Mouse (Mus musculus) heart, postnatal 0 days (tissue): ENCODE measurements around the gene Vgll4. TPM values are rescaled to one million over a fixed set of nuclear protein-coding genes. Genes with fewer than 3 reads are reported as not detected.

ENCODE experiments used
- ATAC-seq: fragments of 200-750 bp; cut with Nextera tagmentation; 2 replicates; pipeline ENCODE4 v1.8.0; 2017; ENCODE audit warnings: low read depth, moderate number of reproducible peaks, moderate library complexity; ENCODE audit not compliant: insufficient read depth
- DNase-seq: peaks from one replicate; pipeline ENCODE4 v3.0.0-alpha.2; 2016; ENCODE audit warnings: low spot score
- H3K27ac ChIP-seq: fragments of 300-500 bp; sonication (generic); 2 replicates; pipeline ENCODE4 v1.5.1; 2014; ENCODE audit warnings: low read depth, mild to moderate bottlenecking
- H3K27me3 ChIP-seq: fragments of 300-500 bp; sonication (generic); 2 replicates; pipeline ENCODE4 v1.6.1; 2014; ENCODE audit warnings: low read length, mixed read lengths; ENCODE audit not compliant: control insufficient read depth, insufficient read depth
- H3K36me3 ChIP-seq: fragments of 300-500 bp; sonication (generic); replicated peaks from 2 replicates; pipeline ENCODE4 v1.6.1; 2014; ENCODE audit warnings: low read length, mixed read lengths; ENCODE audit not compliant: control insufficient read depth, insufficient read depth
- H3K4me1 ChIP-seq: fragments of 300-500 bp; sonication (generic); 2 replicates; pipeline ENCODE4 v1.6.1; 2014; ENCODE audit warnings: antibody characterized with exemption; ENCODE audit not compliant: control insufficient read depth, insufficient read depth
- H3K4me2 ChIP-seq: fragments of 300-500 bp; sonication (generic); 2 replicates; pipeline ENCODE4 v1.6.1; 2014; ENCODE audit warnings: low read depth, mild to moderate bottlenecking, low read length, moderate library complexity
- H3K4me3 ChIP-seq: fragments of 300-500 bp; sonication (generic); 2 replicates; pipeline ENCODE4 v1.5.1; 2014; ENCODE audit warnings: low read depth, low read length
- H3K9ac ChIP-seq: fragments of 300-500 bp; sonication (generic); replicated peaks from 2 replicates; pipeline ENCODE4 v1.6.1; 2014; ENCODE audit warnings: low read depth, low read length, mixed read lengths
- H3K9me3 ChIP-seq: fragments of 300-500 bp; sonication (generic); replicated peaks from 2 replicates; pipeline ENCODE4 v1.6.1; 2016; ENCODE audit warnings: low read length; ENCODE audit not compliant: control insufficient read depth
- CTCF ChIP-seq: IDR thresholded peaks from 2 replicates; pipeline ENCODE4 v1.5.1; 2016; ENCODE audit warnings: antibody characterized with exemption, control low read depth, low read depth
- EP300 ChIP-seq: IDR thresholded peaks from 2 replicates; pipeline ENCODE4 v1.6.1; 2016; ENCODE audit warnings: antibody characterized with exemption, low read depth
- WGBS: fragments of 180-500 bp; shearing (Covaris S2); extraction: QIAGEN DNeasy Blood & Tissue Kit; methylation state at CpG from one replicate; pipeline ENCODE4 v1.1.7; 2014; 5-methylcytosine and 5-hydroxymethylcytosine counted together
- polyA plus RNA-seq: library from polyadenylated mRNA; unstranded; fragments of >200 nt; fragmentation: Nextera tagmentation; extraction: Ambion mirVana; gene quantifications from 2 replicates; pipeline ENCODE4 v1.2.1, GENCODE M21; 2015
- total RNA-seq: library from RNA; depleted of rRNA; stranded (reverse); fragments of >200 nt; gene quantifications from 2 replicates; pipeline ENCODE4 v1.2.3, GENCODE M21; 2014; ENCODE audit warnings: low replicate concordance

Vgll4 gene
- total and polyA plus RNA-seq, 2 experiments from 2014 or later, result 38.8 to 52.2 TPM

DNA sequence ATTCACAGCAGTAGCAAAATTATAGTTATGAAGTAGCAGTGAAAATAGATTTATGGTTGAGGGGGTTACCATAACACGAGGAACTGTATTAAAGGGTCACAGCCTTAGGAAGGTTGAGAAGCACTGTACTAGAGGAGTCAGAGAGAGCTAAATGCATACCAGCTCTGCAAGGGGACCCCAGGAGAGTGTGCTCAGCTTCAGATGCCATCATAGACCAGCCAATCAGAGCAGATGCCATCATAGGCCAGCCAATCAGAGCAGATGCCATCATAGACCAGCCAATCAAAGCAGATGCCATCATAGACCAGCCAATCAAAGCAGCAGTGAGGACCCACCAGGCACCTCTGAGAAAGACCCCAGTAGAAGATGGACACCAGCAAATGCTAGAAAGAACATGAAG is 134.0 kb downstream of the Vgll4 start:
- Histone ChIP-seq H3K27me3 (no peaks in the 10 kb centered on the region), H3K9me3 (no peaks in the 10 kb centered on the region), H3K4me2 (no peak overlapping the region), H3K27ac (no peak overlapping the region), H3K4me1 (peaks cover 23% of the 10 kb centered on the region), H3K4me3 (no peak overlapping the region), H3K36me3 (no peaks in the 10 kb centered on the region), H3K9ac (no peak overlapping the region)
- no peak for TF ChIP-seq EP300
- no peak for TF ChIP-seq CTCF
- DNase-seq, result no peak
- ATAC-seq, result no peak
- 86% methylated on average over 1 of the region's 1 CpGs for WGBS

GRCm38 (mm10) chr6:114835344-114835743 is 134.4 kb downstream of the Vgll4 start:
- H3K27me3 ChIP-seq, result no peaks in the 10 kb centered on the region
- peaks cover 19% of the 10 kb centered on the region for H3K4me1 ChIP-seq
- H3K36me3 ChIP-seq, result no peaks in the 10 kb centered on the region
- no peak for ATAC-seq
- H3K9me3 ChIP-seq, result no peaks in the 10 kb centered on the region
- no peak overlapping the region for H3K4me2 ChIP-seq
- DNase-seq, result no peak
- WGBS, result 88% methylated on average over 7 of the region's 7 CpGs
- no peak overlapping the region for H3K4me3 ChIP-seq
- H3K9ac ChIP-seq, result no peak overlapping the region
- TF ChIP-seq EP300 (no peak), CTCF (no peak)
- H3K27ac ChIP-seq, result no peak overlapping the region

GRCm38 (mm10) chr6:114833791-114834346 is 135.9 kb downstream of the Vgll4 start:
- no peaks in the 10 kb centered on the region for H3K36me3 ChIP-seq
- no peak for TF ChIP-seq CTCF
- no peaks in the 10 kb centered on the region for H3K9me3 ChIP-seq
- no peak overlapping the region for H3K4me2 ChIP-seq
- no peaks in the 10 kb centered on the region for H3K27me3 ChIP-seq
- DNase-seq (no peak), ATAC-seq (no peak)
- peaks cover 6% of the 10 kb centered on the region; the same call in 1 of the 2 replicates for H3K4me1 ChIP-seq
- H3K9ac ChIP-seq, result no peak overlapping the region
- 64% methylated on average over 4 of the region's 4 CpGs for WGBS
- H3K27ac ChIP-seq, result 0 out of 2 replicates have a peak overlapping the region, but pooled peaks have one; percentile 16
- H3K4me3 ChIP-seq, result no peak overlapping the region

- Histone ChIP-seq H3K4me1 (peaks cover 3% of the 10 kb centered on the region; the same call in 1 of the 2 replicates), H3K9me3 (no peaks in the 10 kb centered on the region), H3K27me3 (no peaks in the 10 kb centered on the region), H3K36me3 (no peaks in the 10 kb centered on the region), H3K27ac (no peak overlapping the region), H3K4me2 (no peak overlapping the region), H3K9ac (no peak overlapping the region), H3K4me3 (no peak overlapping the region)
- DNase-seq, result no peak
- ATAC-seq, result no peak
- 71% methylated on average over 9 of the region's 9 CpGs for WGBS
- TF ChIP-seq CTCF (no peak), EP300 (no peak)
Observed at GRCm38 (mm10) chr6:114833058-114833685, 136.6 kb downstream of the Vgll4 start.

GRCm38 (mm10) chr6:114831807-114832206 is 138.0 kb downstream of the Vgll4 start:
- H3K36me3 ChIP-seq, result no peaks in the 10 kb centered on the region
- 77% methylated on average over 3 of the region's 3 CpGs for WGBS
- DNase-seq (no peak), ATAC-seq (no peak)
- no peak overlapping the region for H3K4me3 ChIP-seq
- no peak overlapping the region for H3K27ac ChIP-seq
- H3K4me1 ChIP-seq, result peaks cover 3% of the 10 kb centered on the region; the same call in 1 of the 2 replicates
- no peaks in the 10 kb centered on the region for H3K27me3 ChIP-seq
- no peaks in the 10 kb centered on the region for H3K9me3 ChIP-seq
- no peak overlapping the region for H3K9ac ChIP-seq
- H3K4me2 ChIP-seq, result no peak overlapping the region
- no peak for TF ChIP-seq CTCF
- no peak for TF ChIP-seq EP300
